Mouse (Mus musculus) thymus, adult 2 months (tissue): ENCODE data around the gene Ccdc130.

ENCODE experiments used
- CTCF ChIP-seq: fragments of 200-500 bp; IDR thresholded peaks from 2 replicates; pipeline ENCODE4 v1.5.1; 2012; ENCODE audit warnings: mild to moderate bottlenecking, control low read depth, low read length, moderate library complexity, borderline replicate concordance; ENCODE audit not compliant: control insufficient read depth, poor library complexity, insufficient read depth; ENCODE audit errors: extremely low read depth
- POLR2A ChIP-seq: fragments of 200-500 bp; IDR thresholded peaks from 2 replicates; pipeline ENCODE4 v1.6.1; 2012; ENCODE audit warnings: mild to moderate bottlenecking, low read length, control low read depth, moderate library complexity; ENCODE audit not compliant: control insufficient read depth, poor library complexity, insufficient read depth; ENCODE audit errors: extremely low read depth

DNA sequence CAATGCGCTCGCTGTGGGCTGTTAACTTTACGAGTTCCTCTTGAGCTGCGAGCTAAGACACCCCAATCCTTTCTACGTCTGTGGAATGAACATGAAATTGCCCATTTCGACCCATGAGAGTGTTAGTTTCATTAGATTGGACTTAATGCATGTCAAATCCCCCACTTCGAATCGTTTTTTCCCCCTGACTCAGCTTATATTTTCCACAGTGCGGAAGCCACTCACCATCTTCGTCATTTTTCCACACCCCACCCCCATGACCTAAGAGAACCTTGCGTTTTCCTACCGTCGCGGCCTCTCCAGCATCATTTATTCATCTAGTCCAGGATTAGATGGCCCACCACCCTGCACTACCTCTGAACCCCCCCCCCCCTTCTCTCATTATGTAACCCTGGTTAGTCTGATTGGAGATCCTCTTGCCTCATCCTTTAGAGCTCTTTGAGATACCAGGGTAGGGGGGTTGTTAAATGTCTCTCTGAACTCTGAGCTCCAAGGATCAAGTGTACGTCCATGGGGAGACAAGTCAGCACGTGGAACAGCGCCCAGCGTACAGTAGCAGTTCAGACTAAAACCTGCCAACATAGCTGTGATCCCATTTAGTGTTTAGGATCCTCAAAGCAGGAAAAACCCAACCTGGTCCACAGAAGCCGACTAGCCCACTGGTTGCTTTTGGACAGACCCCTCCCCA, 32.5 kb downstream of the Ccdc130 start:
- no peak for TF ChIP-seq CTCF
- no peak for TF ChIP-seq POLR2A
